Mouse (Mus musculus) ES-E14 (cell line): Measurements from ENCODE around the gene Npc1l1. TPM values are rescaled to one million over a fixed set of nuclear protein-coding genes. Genes with fewer than 3 reads are reported as not detected.

Experiments
- DNase-seq: peaks from one replicate; pipeline ENCODE4 v3.0.0-alpha.2; 2013; ENCODE audit warnings: low read depth, low spot score
- H3K27ac ChIP-seq: 2 replicates; pipeline ENCODE4 v1.5.1; 2012; ENCODE audit warnings: low read depth, mild to moderate bottlenecking, low read length, moderate library complexity, mixed read lengths; ENCODE audit not compliant: poor library complexity, insufficient read depth, severe bottlenecking
- H3K36me3 ChIP-seq: 2 replicates; pipeline ENCODE4 v1.6.1; 2012; ENCODE audit warnings: mild to moderate bottlenecking, low read length, moderate library complexity, mixed read lengths; ENCODE audit not compliant: control insufficient read depth, poor library complexity, insufficient read depth, severe bottlenecking
- H3K4me1 ChIP-seq, 2 experiments: fragments of 150-350 bp in 1 of 2; sonication (generic) in 1 of 2; 2 replicates each; pipeline ENCODE4 v1.6.1; 2012; ENCODE audit warnings: low read length in 2 of 2, mild to moderate bottlenecking in 1 of 2, mixed read lengths in 1 of 2; ENCODE audit not compliant: control insufficient read depth in 2 of 2, insufficient read depth in 2 of 2, poor library complexity in 1 of 2
- H3K4me3 ChIP-seq, 2 experiments: fragments of 150-350 bp in 1 of 2; sonication (generic) in 1 of 2; 2 replicates each; pipeline ENCODE4 v1.5.1; 2012; ENCODE audit warnings: low read length in 2 of 2, low read depth in 1 of 2, mild to moderate bottlenecking in 1 of 2, mixed read lengths in 1 of 2; ENCODE audit not compliant: insufficient read depth in 1 of 2, poor library complexity in 1 of 2, severe bottlenecking in 1 of 2
- H3K9ac ChIP-seq: 2 replicates; pipeline ENCODE4 v1.6.1; 2012; ENCODE audit warnings: low read depth, mild to moderate bottlenecking, low read length, mixed read lengths; ENCODE audit not compliant: poor library complexity, insufficient read depth, severe bottlenecking
- H3K9me3 ChIP-seq: fragments of 150-350 bp; sonication (generic); 2 replicates; pipeline ENCODE4 v1.6.1; 2012; ENCODE audit warnings: low read depth, mild to moderate bottlenecking, low read length; ENCODE audit not compliant: control insufficient read depth, insufficient read depth
- CHD2 ChIP-seq: IDR thresholded peaks from 2 replicates; pipeline ENCODE4 v1.6.1; 2014; ENCODE audit warnings: mild to moderate bottlenecking, low read depth, low read length, inconsistent platforms
- HCFC1 ChIP-seq: IDR thresholded peaks from 2 replicates; pipeline ENCODE4 v1.6.1; 2012; ENCODE audit warnings: low read length, inconsistent platforms, borderline replicate concordance; ENCODE audit not compliant: insufficient read depth
- MAFK ChIP-seq: IDR thresholded peaks from 2 replicates; pipeline ENCODE4 v1.6.1; 2014; ENCODE audit warnings: mild to moderate bottlenecking, low read depth, low read length, inconsistent platforms; ENCODE audit not compliant: insufficient read depth
- ZC3H11A ChIP-seq: IDR thresholded peaks from 2 replicates; pipeline ENCODE4 v1.6.1; 2012; ENCODE audit warnings: low read depth, mild to moderate bottlenecking, inconsistent platforms, low read length, borderline replicate concordance
- ZNF384 ChIP-seq: IDR thresholded peaks from 2 replicates; pipeline ENCODE4 v1.6.1; 2012; ENCODE audit warnings: low read depth, low read length, inconsistent platforms
- in situ Hi-C, 2 experiments: fragments of 600-800 bp; cut with MboI; formaldehyde crosslinking; loops; one replicate each; pipeline ENCODE4 v1.15.1; 2025; ENCODE audit warnings: low sequenced_read_pairs in 2 of 2, inconsistent platforms in 1 of 2; ENCODE audit not compliant: unreplicated experiment in 2 of 2
- total RNA-seq: library from RNA; depleted of rRNA; stranded (reverse); fragments of 300-350 nt; gene quantifications from 2 replicates; pipeline ENCODE4 v1.2.3, GENCODE M21; 2012

The Npc1l1 gene
- total RNA-seq, 1 experiment = 0.40 TPM

DNA sequence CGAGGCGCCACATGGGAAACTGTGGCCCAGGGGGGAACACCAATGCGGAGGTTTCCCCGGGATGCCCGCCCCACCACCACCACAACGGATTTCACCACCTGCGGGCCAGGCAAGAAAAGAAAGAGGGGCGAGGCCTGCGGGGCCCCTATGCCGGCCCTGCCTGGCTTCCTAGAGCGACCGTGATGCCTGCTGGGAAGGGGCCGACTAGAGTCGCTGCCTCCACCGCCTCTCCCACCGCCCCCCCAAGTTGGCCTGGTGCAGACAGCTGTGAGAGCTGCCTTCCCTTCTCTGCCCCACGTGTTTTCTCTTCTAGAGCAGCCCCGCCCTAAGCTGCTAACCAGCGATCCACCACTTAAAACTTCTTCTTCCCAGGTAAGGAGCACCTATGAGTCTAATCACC is 14.8 kb upstream of the Npc1l1 start:
- Histone ChIP-seq H3K4me1 (no peaks in the 10 kb centered on the region), H3K9ac (peak overlapping the region; percentile 71), H3K36me3 (no peaks in the 10 kb centered on the region), H3K4me3 (peak overlapping the region; percentile 10 to 35; a peak in 1 of 4 replicates), H3K9me3 (no peaks in the 10 kb centered on the region), H3K27ac (no peak overlapping the region)
- in situ Hi-C loops = no loop called here
- DNase-seq = peak; percentile 13
- no peak for TF ChIP-seq MAFK
- TF ChIP-seq ZC3H11A = no peak
- TF ChIP-seq ZNF384 = no peak
- no peak for TF ChIP-seq HCFC1
- TF ChIP-seq CHD2 = no peak

- no peaks in the 10 kb centered on the region for H3K9me3 ChIP-seq
- no peak for TF ChIP-seq CHD2
- no peak for TF ChIP-seq MAFK
- H3K36me3 ChIP-seq = no peaks in the 10 kb centered on the region
- H3K4me1 ChIP-seq = no peaks in the 10 kb centered on the region
- no peak for DNase-seq
- H3K9ac ChIP-seq = no peak overlapping the region
- no peak overlapping the region for H3K27ac ChIP-seq
- no peak overlapping the region for H3K4me3 ChIP-seq
- in situ Hi-C loops = no loop called here
Observed at GRCm38 (mm10) chr11:6233025-6233424, 3.1 kb upstream of the Npc1l1 start.

DNA sequence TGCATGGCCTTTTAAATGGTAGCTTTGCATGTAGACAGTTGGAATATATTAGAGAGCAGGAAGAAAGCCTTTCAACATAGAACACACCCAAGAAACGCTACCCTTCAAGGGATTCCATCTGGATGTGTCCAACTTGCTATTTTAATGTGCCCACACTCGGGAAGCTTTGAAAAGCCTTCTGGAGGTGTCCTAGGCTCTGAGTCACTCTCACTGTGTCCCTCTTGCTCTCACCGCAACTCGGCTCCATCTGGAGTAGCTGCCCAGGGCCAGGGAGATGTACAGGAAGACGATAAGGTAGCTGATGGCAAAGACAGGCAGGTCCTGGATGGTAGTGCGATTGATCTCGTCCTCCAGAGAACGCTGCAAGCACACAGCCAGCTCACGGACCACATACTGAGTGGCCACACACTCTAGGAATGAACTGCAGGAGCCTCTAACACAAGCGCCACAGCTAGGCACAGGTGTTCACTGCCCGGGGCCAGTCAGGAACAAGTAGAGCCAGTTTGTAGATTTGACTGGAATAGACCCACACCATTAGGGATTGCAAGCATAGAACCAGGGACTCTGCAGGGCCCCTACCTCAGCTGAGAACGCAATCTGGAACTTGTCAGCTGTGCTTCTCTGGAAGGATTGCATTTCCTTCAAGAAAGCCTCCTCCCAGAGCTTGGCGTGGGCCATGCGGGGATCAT is 5.3 kb downstream of the Npc1l1 start:
- DNase-seq = no peak
- H3K4me1 ChIP-seq = peaks cover 0 to 4% of the 10 kb centered on the region in 2 experiments; a peak in 1 of 4 replicates
- no peak overlapping the region for H3K4me3 ChIP-seq
- H3K36me3 ChIP-seq = no peaks in the 10 kb centered on the region
- H3K9me3 ChIP-seq = no peaks in the 10 kb centered on the region
- TF ChIP-seq CHD2 = no peak
- no peak for TF ChIP-seq HCFC1
- TF ChIP-seq MAFK = no peak
- no peak for TF ChIP-seq ZNF384
- no peak for TF ChIP-seq ZC3H11A
- H3K9ac ChIP-seq = no peak overlapping the region
- in situ Hi-C loops = no loop called here
- no peak overlapping the region for H3K27ac ChIP-seq

DNA sequence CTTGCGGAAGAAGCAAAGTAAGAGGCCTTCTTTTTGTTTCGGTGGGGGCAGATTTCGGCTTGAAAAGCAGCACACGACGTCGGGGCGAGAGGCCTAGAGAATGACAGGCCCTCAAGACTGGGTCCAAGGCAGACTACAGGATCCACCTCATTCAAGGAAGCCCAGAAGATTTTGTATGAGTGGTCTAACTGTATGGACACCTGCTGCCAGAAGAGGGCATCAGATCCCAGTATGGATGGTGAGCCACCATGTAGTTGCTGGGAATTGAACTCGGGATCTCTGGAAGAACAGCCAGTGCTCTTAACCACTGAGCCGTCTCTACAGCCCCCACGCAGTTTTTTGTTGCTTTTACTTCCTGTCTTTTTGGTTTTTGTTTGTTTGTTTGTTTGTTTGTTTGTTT is 7.8 kb downstream of the Npc1l1 start:
- H3K27ac ChIP-seq = no peak overlapping the region
- no peaks in the 10 kb centered on the region for H3K36me3 ChIP-seq
- DNase-seq = no peak
- peaks cover 0 to 4% of the 10 kb centered on the region in 2 experiments; a peak in 1 of 4 replicates for H3K4me1 ChIP-seq
- H3K9ac ChIP-seq = no peak overlapping the region
- in situ Hi-C loops = no loop called here
- no peak overlapping the region for H3K4me3 ChIP-seq
- no peaks in the 10 kb centered on the region for H3K9me3 ChIP-seq
- TF ChIP-seq ZC3H11A (0 out of 2 replicates have a peak, but pooled peaks have one; percentile 10), MAFK (no peak)

GRCm38 (mm10) chr11:6219967-6220366 is 10.0 kb downstream of the Npc1l1 start:
- Histone ChIP-seq H3K4me3 (no peak overlapping the region), H3K36me3 (no peaks in the 10 kb centered on the region), H3K4me1 (peaks cover 0 to 2% of the 10 kb centered on the region in 2 experiments; a peak in 1 of 4 replicates), H3K9me3 (no peaks in the 10 kb centered on the region), H3K9ac (no peak overlapping the region), H3K27ac (no peak overlapping the region)
- in situ Hi-C loops = no loop called here
- TF ChIP-seq ZNF384 = no peak
- no peak for TF ChIP-seq ZC3H11A
- TF ChIP-seq CHD2 = no peak
- TF ChIP-seq MAFK = no peak
- TF ChIP-seq HCFC1 = no peak
- DNase-seq = no peak
